Mouse (Mus musculus): ENCODE measurements around the gene Cbx8. TPM values are rescaled to one million over a fixed set of nuclear protein-coding genes. Genes with fewer than 3 reads are reported as not detected.

Gene Cbx8
- polyA plus RNA-seq, 1 experiment from 2014 or later: 10.1 TPM

DNA sequence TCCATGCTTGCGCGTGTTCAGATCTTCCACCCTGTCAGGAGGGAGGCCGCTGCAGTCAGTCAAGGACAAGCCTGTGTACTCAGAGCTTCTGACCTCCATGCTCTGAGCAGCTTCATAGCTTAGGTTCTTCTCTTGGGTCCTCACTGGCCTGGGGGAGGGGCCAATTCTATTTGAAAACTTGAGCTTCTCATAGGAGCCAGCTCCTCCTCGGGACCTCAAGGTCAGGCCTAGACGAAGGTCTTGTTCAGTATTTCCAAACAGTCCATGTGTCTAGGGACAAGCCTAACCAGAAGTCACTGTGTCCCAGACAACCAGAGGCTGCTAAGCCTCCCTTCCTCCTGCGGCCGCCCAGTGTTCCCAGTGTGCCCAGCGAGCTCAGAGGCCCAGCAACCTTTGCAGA, 26.1 kb upstream of the Cbx8 start:
- H3K27ac ChIP-seq (replicated peaks; ENCODE audit: low read depth, low read length): no peak overlapping the region
- H3K9ac ChIP-seq (ENCODE audit: low read depth, low read length): no peak overlapping the region
- no peak overlapping the region for H3K4me3 ChIP-seq (ENCODE audit: low read depth, low read length)
- ATAC-seq (ENCODE audit: low read depth) (no peak), DNase-seq (ENCODE audit: low spot score) (no peak)
- WGBS: 73% methylated on average over 8 of the region's 8 CpGs
- no peak overlapping the region for H3K4me2 ChIP-seq (ENCODE audit: low read depth, low read length)
- no peaks in the 10 kb centered on the region for H3K4me1 ChIP-seq (ENCODE audit: control insufficient read depth, insufficient read depth, low read length)
- H3K27me3 ChIP-seq (replicated peaks; ENCODE audit: control insufficient read depth, insufficient read depth, low read length): peaks cover 5% of the 10 kb centered on the region
- H3K9me3 ChIP-seq (ENCODE audit: control insufficient read depth, low read length): no peaks in the 10 kb centered on the region
- H3K36me3 ChIP-seq (ENCODE audit: control insufficient read depth, insufficient read depth, low read length): no peaks in the 10 kb centered on the region

DNA sequence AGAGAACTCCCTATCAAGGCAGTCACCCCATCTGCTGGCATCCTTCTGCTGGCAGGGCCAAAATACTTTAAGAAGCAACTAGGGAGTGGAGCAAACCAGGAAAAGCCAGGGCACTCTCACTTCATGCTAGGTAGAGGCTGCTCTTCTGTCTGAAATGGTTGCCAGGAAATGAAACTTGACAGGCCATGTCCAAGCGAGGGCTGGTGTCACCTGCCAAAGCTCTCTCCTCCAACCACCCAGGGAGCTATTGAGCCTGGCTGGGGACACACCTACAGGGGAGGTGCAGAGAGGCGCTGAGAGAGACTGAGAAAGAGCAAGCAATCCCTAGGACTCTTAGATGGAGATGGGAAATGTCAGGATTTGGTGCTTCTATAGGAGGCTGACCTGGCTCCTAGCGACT, 18.5 kb upstream of the Cbx8 start:
- Histone ChIP-seq H3K27me3 (replicated peaks; ENCODE audit: control insufficient read depth, insufficient read depth, low read length) (peaks cover 72% of the 10 kb centered on the region), H3K36me3 (ENCODE audit: control insufficient read depth, insufficient read depth, low read length) (no peaks in the 10 kb centered on the region), H3K27ac (replicated peaks; ENCODE audit: low read depth, low read length) (no peak overlapping the region), H3K4me2 (ENCODE audit: low read depth, low read length) (0 out of 2 replicates have a peak overlapping the region, but pooled peaks have one; percentile 41), H3K4me1 (ENCODE audit: control insufficient read depth, insufficient read depth, low read length) (peaks cover 21% of the 10 kb centered on the region), H3K4me3 (ENCODE audit: low read depth, low read length) (peak overlapping the region; percentile 65; the same call in 1 of the 2 replicates), H3K9me3 (ENCODE audit: control insufficient read depth, low read length) (no peaks in the 10 kb centered on the region), H3K9ac (ENCODE audit: low read depth, low read length) (no peak overlapping the region)
- no peak for DNase-seq (ENCODE audit: low spot score)
- WGBS: 1% methylated on average over 3 of the region's 3 CpGs
- no peak for ATAC-seq (ENCODE audit: low read depth)

DNA sequence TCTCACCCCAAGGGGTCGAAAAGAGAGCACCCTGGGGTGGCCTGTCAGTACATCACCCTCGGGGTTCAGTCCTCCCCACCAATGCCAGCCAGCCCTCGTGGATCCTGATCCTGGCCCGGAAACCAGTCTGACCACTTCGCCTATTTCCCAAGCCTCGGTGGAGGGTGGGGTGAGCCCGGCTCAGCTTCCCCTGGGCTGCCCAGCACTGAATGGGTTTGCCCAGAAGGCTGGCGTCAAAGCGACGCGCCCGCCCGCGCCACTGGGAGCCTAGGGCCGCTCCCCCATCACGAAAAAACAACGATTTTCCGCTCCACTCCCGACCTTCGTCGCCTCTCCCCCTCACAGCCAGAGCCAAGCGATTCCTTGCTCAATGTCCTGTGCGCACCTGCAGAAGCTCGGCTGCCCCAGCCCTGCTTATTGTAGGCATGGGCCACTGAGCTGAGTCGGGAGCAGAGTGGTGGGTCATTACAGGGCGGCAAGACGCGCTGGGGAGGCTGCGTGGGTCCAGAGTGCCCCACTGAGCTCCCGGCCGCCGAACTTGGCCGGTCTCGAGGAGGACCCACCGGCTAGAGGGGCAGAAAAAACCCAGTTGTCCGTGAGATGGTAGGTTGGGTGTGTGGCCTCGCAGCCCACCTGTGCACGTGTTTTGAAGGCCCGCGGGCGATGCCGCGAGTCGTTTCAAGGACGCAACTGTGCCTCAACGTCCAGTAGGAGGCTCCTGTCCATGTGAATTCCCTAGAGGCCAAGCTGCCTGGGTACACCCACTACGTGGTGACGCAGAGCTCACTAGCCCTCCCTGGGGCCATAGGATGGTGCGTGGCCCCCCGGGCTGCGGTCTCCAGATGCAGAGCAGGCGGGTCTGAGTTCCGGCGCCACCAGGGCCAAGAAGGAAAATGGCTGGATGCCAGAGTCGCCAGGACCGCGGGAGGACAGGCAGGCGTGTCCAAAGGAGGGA, 17.5 kb upstream of the Cbx8 start:
- ATAC-seq (ENCODE audit: low read depth) (no peak), DNase-seq (ENCODE audit: low spot score) (peak; percentile 55)
- peak overlapping the region; percentile 65 for H3K4me3 ChIP-seq (ENCODE audit: low read depth, low read length)
- no peaks in the 10 kb centered on the region for H3K36me3 ChIP-seq (ENCODE audit: control insufficient read depth, insufficient read depth, low read length)
- peaks cover 27% of the 10 kb centered on the region for H3K4me1 ChIP-seq (ENCODE audit: control insufficient read depth, insufficient read depth, low read length)
- no peak overlapping the region for H3K27ac ChIP-seq (replicated peaks; ENCODE audit: low read depth, low read length)
- H3K9me3 ChIP-seq (ENCODE audit: control insufficient read depth, low read length): no peaks in the 10 kb centered on the region
- 0 out of 2 replicates have a peak overlapping the region, but pooled peaks have one; percentile 1 for H3K9ac ChIP-seq (ENCODE audit: low read depth, low read length)
- peak overlapping the region; percentile 41 for H3K4me2 ChIP-seq (ENCODE audit: low read depth, low read length)
- H3K27me3 ChIP-seq (replicated peaks; ENCODE audit: control insufficient read depth, insufficient read depth, low read length): peaks cover 79% of the 10 kb centered on the region
- WGBS: 3% methylated on average over 58 of the region's 58 CpGs

- Histone ChIP-seq H3K27ac (replicated peaks; ENCODE audit: low read depth, low read length) (no peak overlapping the region), H3K36me3 (ENCODE audit: control insufficient read depth, insufficient read depth, low read length) (no peaks in the 10 kb centered on the region), H3K4me3 (ENCODE audit: low read depth, low read length) (peak overlapping the region; percentile 65), H3K4me1 (ENCODE audit: control insufficient read depth, insufficient read depth, low read length) (peaks cover 35% of the 10 kb centered on the region), H3K4me2 (ENCODE audit: low read depth, low read length) (peak overlapping the region; percentile 99), H3K9me3 (ENCODE audit: control insufficient read depth, low read length) (no peaks in the 10 kb centered on the region), H3K9ac (ENCODE audit: low read depth, low read length) (peak overlapping the region; percentile 91), H3K27me3 (replicated peaks; ENCODE audit: control insufficient read depth, insufficient read depth, low read length) (peaks cover 84% of the 10 kb centered on the region)
- ATAC-seq (ENCODE audit: low read depth) (no peak), DNase-seq (ENCODE audit: low spot score) (no peak)
- 3% methylated on average over 9 of the region's 9 CpGs for WGBS
Observed at GRCm38 (mm10) chr11:119057291-119057690, 16.5 kb upstream of the Cbx8 start.

DNA sequence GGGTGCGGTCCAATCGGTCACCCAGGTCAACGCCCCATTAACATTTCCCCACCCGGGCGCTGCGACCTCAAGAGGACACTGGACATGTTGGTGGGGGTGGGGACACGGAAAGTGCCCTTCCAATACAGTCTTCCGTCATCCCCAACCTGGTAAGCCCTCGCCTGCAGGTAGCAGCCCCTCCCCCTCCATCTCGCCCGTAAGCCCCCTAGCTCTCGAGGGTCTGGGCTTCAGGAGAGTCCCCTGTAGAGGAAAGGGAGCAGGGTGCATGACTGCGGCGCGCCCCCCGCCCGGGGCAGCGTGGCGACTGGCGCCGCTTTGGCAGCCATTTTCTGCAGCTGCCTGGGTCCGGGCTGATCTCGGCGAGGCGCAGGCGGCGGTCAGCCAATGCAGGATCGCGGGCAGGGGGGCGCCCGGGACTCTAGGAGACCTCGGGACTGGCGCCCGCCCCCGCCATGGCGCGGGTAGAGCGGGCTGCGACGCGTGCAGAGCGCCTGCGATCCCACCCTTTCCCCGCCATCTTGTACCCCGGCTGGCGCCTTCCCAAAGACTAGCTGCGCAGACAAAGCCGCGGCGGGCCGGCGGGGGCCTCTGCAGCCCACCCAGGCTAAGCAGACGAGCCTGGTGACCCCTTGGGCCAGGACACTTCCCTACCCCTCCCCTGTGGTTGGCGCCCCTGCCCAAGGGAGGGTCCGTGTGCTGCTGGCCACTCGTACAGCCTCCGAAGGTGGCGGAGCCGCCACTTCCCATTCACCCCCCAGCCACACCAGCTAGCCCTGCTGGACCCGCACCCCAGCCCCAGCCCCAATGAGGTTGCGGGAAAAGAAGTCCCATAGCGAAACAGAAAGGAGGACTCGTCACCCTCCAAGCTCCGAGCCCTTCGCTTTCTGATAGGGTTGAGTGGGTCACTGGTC, 15.8 kb upstream of the Cbx8 start:
- Histone ChIP-seq H3K4me2 (ENCODE audit: low read depth, low read length) (peak overlapping the region; percentile 99), H3K9ac (ENCODE audit: low read depth, low read length) (peak overlapping the region; percentile 91), H3K4me1 (ENCODE audit: control insufficient read depth, insufficient read depth, low read length) (peaks cover 36% of the 10 kb centered on the region), H3K27ac (replicated peaks; ENCODE audit: low read depth, low read length) (peak overlapping the region; percentile 58), H3K27me3 (replicated peaks; ENCODE audit: control insufficient read depth, insufficient read depth, low read length) (peaks cover 84% of the 10 kb centered on the region), H3K36me3 (ENCODE audit: control insufficient read depth, insufficient read depth, low read length) (no peaks in the 10 kb centered on the region), H3K4me3 (ENCODE audit: low read depth, low read length) (peak overlapping the region; percentile 65), H3K9me3 (ENCODE audit: control insufficient read depth, low read length) (no peaks in the 10 kb centered on the region)
- WGBS: under 1% methylated on average over 38 of the region's 65 CpGs
- ATAC-seq (ENCODE audit: low read depth): no peak
- DNase-seq (ENCODE audit: low spot score): peak; percentile 55

GRCm38 (mm10) chr11:119055571-119056131, 14.9 kb upstream of the Cbx8 start:
- H3K9me3 ChIP-seq (ENCODE audit: control insufficient read depth, low read length): no peaks in the 10 kb centered on the region
- peak overlapping the region; percentile 99 for H3K4me2 ChIP-seq (ENCODE audit: low read depth, low read length)
- 2% methylated on average over 20 of the region's 32 CpGs for WGBS
- ATAC-seq (ENCODE audit: low read depth) (no peak), DNase-seq (ENCODE audit: low spot score) (no peak)
- no peak overlapping the region for H3K27ac ChIP-seq (replicated peaks; ENCODE audit: low read depth, low read length)
- no peaks in the 10 kb centered on the region for H3K36me3 ChIP-seq (ENCODE audit: control insufficient read depth, insufficient read depth, low read length)
- H3K9ac ChIP-seq (ENCODE audit: low read depth, low read length): peak overlapping the region; percentile 5; the same call in 1 of the 2 replicates
- H3K27me3 ChIP-seq (replicated peaks; ENCODE audit: control insufficient read depth, insufficient read depth, low read length): peaks cover 85% of the 10 kb centered on the region
- H3K4me1 ChIP-seq (ENCODE audit: control insufficient read depth, insufficient read depth, low read length): peaks cover 36% of the 10 kb centered on the region
- H3K4me3 ChIP-seq (ENCODE audit: low read depth, low read length): peak overlapping the region; percentile 65

DNA sequence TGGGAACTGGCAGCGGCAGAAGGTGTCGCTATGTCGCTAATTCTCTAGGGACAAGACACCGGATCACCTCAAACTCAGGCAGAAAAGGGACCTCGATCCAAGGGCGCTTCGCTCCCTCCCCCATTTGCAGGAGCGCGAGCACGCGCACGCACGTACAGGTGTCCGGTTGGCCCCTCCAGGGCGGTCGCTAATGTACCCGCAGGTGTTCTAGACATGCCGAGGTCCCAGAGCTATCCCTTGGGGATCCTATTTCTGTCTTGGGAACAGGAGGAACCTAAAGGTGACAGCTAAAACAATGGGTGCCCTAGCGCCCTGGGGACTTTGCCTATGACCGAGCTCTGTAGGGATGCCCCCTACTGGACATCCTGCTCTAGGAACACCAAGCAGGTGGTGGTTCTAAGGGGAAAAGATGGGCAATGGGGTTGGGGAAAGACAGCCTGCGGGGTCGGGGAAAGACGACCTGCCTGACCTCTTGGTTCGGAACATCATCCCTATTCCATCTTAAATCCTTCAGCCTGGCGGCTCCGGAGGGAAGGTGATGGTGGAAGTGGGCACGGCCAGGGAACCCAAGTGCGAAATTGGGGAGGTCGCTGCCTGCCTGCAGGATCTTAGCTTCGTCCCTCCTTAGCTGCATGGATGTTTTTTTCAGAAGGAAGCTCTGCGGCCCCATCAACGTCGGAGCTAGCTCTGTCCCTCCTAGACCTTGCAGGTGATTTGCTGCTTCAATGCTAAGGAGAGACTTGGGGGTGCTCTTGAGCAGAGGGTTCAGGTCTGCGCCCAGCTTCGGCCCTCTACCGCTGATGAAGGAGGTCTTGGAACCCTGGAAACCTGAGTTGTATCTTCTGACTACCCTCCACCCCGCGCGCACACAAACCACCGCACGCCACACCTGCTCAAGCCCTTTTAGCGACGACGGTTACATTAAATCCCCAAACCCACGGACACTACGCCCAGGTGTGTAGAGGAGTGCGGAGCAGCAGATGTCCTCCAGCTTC, 13.9 kb upstream of the Cbx8 start:
- 3% methylated on average over 43 of the region's 47 CpGs for WGBS
- DNase-seq (ENCODE audit: low spot score) (no peak), ATAC-seq (ENCODE audit: low read depth) (no peak)
- H3K27me3 ChIP-seq (replicated peaks; ENCODE audit: control insufficient read depth, insufficient read depth, low read length): peaks cover 85% of the 10 kb centered on the region
- peak overlapping the region; percentile 65 for H3K4me3 ChIP-seq (ENCODE audit: low read depth, low read length)
- H3K27ac ChIP-seq (replicated peaks; ENCODE audit: low read depth, low read length): no peak overlapping the region
- peak overlapping the region; percentile 99 for H3K4me2 ChIP-seq (ENCODE audit: low read depth, low read length)
- H3K4me1 ChIP-seq (ENCODE audit: control insufficient read depth, insufficient read depth, low read length): peaks cover 36% of the 10 kb centered on the region
- H3K36me3 ChIP-seq (ENCODE audit: control insufficient read depth, insufficient read depth, low read length): no peaks in the 10 kb centered on the region
- no peaks in the 10 kb centered on the region for H3K9me3 ChIP-seq (ENCODE audit: control insufficient read depth, low read length)
- peak overlapping the region; percentile 49; the same call in 1 of the 2 replicates for H3K9ac ChIP-seq (ENCODE audit: low read depth, low read length)
